Mouse (Mus musculus) bone marrow macrophage, adult 2 months (primary cell): ENCODE measurements at regions not wholly inside any gene's neighbourhood (a gene's known extent, or its start where the extent isn't known, plus 50 kb on each side); places are given as distances from the start of the nearest gene placed in this dataset.

Experiments
- CTCF ChIP-seq: IDR thresholded peaks from 2 replicates; pipeline ENCODE4 v1.5.1; 2012; ENCODE audit warnings: low read depth, mild to moderate bottlenecking, low read length, moderate library complexity
- POLR2A ChIP-seq: IDR thresholded peaks from 2 replicates; pipeline ENCODE4 v1.6.1; 2012; ENCODE audit warnings: mild to moderate bottlenecking, low read depth, low read length, borderline replicate concordance

DNA sequence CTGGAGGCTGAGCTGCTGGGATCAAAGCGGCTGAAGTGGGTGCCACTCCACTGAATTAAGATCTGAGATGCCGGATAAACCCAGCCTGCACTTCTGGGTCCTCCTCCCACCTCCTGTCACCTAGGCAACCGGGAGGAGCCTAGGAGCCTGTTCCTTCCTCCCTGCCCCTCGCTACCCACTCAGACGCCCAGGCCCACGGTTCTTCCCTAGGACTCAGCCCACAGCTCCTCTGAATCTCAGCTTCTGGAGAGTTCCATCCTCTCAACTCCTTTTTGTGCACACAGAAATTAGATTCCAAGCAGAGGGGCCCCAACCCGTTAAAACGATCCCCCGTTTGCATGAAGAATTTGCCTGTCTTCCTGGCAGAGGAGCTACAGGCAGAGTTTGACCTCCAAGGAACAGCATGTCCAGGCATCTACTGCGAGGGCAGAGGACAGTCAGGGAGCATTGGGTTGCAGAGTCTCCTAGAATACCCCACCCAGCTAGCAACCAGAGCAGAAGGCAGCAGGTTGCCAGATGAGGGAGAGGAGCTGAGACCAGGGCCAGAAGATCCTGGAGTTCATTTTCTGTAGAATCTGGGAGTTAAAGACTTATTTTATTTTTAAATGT is 71.6 kb upstream of the Pias1 start:
- no peak for TF ChIP-seq CTCF
- no peak for TF ChIP-seq POLR2A
